Mouse (Mus musculus) adrenal gland, adult (tissue): ENCODE data around the gene Gabbr2.

ENCODE experiments used
- DNase-seq, 2 experiments: peaks; one replicate each; pipeline ENCODE4 v3.0.0; 2022 to 2023; ENCODE audit warnings: low spot score in 1 of 2; ENCODE audit not compliant: inconsistent age in 2 of 2

The Gabbr2 gene

DNA sequence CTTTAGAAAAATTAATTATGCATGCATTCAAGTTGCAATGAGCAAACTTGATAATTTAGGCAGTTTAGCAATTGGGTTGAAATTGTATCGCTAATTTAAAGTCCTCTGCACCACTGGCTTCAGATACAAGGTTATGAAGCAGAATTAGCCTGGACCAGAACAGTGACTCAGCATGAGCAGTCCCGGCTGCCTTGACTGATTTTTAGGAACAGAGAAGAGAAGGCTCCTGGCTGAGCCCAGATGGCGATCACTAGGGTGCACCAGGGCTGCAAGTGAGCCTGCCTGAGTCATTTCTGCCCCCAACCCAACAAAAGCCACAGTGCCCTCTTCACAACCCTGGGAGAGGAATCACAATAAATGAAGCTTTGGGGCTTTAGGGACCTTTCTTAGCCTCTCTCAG, 63.6 kb downstream of the Gabbr2 start:
- DNase-seq: peak; percentile 22 to 70

DNA sequence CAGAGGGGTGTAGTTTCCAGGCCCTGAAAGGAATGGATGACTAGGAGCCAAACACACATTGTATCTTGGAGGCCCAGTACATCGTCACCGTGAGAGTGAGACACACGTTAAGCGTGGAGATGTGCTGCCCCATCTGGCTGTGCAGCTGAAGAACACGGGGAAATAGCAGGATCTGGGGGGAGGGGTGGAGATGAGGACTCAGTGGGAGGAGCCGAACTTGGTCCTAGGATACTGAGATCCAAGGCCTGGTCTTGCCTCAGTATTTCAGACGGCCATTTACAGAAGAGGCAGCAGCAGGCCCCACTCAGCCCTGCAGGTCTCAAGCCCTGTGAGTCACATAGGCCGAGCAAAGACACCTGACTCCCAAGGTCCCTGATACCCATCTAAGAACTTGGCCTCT, 72.5 kb downstream of the Gabbr2 start:
- DNase-seq: no peak

DNA sequence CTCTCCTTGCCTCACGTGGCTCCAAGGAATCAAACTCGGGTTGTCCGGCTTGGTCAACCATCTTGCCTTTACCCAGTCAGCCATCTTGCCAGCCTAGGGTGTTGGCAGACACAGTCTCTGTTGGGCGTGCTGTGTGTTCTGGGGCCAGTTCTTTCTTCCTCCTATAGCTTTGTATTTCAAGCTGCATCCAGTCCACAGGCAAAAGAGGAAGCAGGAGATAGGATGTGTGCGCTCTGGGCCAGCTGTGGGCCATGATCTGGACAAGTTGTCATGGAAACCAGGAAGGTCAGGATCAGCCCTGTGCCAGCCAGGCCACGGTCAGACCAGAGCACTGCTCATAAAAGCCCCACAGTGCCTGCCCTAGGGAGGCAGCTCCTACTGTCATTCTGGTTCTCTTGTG, 74.9 kb downstream of the Gabbr2 start:
- DNase-seq: peak; percentile 13 to 37

DNA sequence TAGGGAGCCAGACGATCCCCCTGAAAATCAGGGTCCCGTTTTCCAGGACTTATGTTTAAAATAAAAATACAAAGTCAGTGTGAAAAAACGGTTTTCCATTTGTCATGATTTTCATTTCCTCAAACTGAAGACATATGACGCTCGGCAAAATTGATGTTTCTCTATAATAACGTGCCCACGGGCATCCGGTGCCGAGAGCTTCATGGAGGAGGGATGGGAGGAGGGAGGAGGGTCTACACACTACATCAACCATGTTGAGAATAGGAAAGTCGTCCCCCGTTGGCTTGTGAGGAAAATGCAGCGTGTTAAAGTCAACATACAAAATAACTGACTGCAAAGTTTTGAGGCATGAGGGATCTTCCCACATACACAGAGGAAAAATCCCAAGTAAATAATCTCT, 75.7 kb downstream of the Gabbr2 start:
- DNase-seq: no peak

DNA sequence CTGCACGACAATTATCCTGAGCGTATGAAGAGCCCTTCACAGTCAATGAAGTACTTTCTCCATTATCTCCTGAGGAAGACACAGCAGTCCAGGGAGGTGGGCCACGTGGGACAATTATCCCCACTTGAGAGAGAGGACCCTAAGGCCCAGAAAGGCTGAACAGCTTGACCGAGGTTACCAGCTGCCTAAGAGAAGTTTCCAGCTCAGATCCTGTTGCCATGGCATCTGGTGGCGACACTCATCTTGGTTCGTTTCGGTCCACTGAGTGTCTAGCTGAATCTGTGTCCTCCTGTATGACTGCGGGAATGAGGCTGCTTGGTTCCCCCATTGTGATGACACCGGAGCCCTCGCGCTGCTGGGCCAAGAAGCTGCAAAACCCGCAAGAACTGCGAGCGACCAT, 76.2 kb downstream of the Gabbr2 start:
- DNase-seq: no peak

DNA sequence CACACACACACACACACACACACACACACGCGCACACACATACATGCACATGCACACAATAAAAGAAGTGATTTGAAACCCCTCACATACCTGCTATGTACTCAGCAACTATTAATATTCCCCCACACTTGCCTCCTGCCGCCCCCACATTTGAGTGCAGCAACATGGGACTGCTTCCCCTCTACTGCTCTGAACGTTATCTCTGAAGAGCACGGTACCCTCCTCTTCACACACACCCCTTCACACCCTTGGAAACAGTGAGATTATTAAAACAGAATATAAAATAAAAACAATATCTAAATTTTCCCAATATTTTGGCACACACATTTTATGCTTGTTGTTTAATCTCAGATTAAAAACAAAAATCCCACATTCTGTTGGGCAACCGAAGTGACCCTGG, 77.1 kb downstream of the Gabbr2 start:
- no peak for DNase-seq

DNA sequence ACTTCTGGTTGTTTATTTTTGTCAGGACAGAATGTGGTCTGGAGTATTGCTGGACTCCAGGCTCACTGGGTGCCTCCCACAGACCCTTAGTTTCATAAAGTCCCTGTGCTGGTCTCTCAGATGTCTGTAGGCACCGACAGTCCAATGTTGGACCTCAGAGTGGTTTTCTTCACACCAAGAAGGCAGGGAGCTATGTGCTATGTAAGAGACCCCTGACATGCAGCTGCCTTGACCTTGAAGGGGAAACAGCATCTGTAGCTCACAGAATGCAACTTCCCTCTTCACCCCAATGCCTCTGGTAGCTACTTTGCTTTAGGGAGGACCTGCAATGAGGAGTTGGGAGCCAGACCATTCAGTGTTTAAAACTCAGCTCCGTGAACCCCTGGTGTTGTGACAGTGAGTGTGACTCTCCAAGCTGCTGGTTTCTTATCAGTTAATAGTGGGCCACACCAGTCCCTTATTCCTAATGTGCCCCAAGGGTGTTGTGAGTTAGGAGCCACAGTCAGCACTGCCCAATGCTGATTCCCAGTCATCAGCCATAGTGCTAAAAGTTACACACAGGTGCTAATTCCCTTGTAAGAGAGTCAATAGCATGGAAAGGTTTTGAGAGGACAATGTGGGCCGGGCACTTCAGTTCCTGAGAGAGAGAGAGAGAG, 85.5 kb downstream of the Gabbr2 start:
- DNase-seq: no peak

DNA sequence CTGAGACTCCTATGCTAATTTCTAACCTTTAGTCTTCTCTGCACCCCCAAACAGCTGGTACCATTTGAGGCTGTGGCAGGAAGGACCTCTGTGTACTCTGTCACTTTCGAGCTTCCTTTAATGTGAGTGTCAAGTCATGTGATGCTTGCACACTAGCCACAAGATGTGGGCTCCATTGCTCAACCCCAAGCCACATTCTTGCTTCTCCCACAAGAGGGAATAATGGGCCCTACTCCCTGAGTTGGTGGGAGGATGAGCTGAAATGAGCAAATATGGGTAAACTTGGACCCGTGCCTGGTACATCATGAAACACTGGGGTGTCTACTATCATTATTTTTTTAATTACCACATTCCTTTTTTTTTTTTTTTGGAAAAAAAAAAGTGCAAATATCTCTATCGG, 86.5 kb downstream of the Gabbr2 start:
- DNase-seq: no peak

DNA sequence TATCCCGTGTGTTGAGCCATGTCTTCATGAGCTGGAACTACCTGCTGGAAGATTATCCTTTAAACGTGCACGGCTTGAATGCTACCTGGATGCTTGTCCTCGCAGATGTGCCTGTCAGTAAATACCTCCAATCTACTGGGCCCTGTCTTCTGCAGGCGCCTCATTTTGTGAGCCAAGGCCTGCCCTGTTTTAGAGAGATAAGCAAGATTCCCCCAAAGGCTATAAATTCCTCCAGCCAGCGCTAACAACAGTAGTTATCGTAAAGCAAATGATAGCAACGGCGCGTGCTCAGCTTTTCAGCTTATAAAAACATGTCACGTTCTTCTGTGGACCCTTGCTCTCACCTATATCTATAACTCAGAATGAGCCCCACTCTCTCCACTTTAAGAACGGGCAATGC, 87.5 kb downstream of the Gabbr2 start:
- DNase-seq: no peak

DNA sequence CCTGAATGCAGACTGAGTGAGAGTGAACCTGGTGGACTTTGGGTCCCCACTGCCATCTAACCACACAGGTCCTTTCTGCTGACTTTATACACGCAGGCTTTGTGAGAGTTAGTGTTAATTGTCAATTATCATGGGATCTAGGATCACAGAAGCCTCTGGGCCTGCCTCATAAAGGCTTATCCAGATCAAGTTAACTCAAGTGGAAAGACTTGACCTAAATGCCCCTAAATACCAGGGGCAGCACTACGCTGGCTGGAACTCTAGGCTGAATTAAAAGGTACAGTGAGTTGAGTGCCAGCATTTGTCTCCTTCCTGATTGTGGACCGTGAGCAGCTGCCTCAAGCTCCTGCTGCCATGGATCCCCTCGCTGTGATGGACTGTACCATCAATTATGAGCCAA, 93.1 kb downstream of the Gabbr2 start:
- no peak for DNase-seq

DNA sequence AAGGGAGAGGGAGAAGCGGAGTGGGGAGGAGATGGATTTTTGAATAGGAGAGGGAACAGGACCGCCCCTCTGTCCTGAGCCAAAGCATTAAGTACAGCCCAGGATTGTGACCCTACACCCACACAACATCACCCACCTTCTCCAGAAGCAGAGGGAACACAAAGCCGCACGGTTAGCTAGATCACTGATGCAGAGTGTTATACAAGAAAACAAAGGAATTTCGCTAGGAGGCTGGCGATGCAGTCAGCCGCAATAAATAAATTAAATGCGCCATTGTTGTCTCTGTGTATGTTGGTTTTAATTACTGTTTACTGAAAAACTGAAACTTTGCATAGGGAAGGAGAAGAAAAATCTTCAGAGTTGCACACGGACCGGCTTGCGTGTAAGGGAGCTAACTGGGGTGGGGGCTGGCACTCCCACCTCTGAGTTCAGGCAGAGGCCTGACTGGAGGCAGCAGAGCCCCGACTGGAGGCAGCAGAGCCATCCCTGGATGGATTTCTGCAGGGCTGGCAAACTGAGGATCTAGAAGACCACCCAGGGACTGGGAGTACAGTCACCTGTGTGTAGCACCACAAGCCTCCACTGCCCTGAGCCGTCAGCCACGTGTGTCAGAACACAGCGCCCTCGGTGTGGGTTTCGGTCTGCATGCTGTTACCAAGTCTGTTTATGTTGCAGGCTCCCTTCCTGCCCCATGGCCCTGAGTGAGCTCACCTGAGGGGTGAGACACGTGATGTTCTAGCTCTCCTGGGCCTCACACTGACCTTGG, 93.9 kb downstream of the Gabbr2 start:
- no peak for DNase-seq

DNA sequence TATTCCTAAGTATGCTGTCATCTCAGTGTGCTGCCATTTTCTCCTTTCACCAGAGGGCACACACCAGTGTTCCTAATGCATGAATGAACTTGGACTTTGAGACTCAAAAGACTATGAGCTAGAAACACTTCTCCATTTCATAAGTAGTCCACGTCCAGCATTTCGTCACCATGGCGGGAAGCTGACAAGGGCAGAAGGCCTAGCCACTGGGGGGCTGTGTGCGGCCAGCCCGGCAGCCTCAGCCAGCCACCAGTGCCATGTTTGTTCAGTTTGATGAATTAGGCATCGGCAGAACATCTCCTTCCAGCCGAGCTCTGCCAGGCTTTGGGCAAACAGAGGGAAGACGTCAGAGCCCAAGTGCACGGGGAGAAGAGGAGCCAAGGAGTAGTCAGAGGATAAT, 97.5 kb downstream of the Gabbr2 start:
- no peak for DNase-seq

DNA sequence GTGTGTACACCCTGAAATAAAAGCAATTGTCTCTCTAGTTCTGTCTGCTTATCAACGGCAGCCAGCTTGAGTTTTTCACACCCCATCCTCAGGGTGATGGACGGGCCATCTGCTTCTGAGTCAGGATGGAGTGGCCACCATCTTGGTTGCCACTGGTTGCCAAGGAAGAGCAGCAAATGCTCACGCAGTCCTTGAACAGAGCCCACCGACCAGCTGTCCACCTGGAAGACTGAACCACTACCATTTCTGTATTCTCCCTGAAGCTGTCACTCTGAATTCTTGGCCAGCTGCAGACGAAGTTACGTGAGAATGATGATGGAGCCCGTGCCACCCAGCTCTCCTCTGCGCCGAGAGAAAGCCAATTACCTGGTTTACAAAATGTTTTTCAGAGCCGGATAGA, 102.5 kb downstream of the Gabbr2 start:
- DNase-seq: no peak

DNA sequence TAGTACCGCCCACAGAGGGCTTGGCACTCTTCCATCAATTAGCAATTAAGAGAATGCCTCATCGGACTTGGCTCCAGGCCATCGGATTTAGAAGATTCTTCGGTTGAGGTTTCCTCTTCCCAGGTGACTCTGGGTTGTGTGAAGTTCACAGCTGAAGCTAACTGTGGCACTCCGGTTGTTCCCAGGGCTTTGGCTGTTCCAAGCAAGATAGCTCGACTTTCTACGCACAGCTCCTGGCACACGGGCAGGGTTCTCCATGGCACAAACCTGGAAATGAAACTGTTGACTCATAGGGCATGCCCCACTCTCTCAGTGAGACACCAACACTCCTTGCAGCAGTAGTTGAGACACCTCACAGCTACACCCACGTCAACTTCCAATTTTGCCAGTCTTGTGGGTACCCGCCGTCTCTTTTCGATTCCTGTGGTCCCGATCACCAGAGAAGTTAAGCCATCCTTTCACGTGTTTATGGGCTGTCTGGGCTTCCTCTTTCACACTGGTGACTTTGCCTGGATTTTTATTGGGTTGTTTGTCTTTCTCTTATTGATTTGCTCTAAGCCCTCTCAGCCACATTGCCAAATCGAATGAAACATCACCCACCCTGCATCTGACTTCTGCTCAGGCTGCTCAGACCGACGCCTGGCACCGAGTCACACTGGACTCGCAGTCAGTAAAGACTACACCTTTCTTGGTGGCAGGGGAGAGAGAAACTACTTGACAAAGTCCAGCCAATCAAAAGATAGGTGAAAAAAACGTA, 105.9 kb downstream of the Gabbr2 start:
- peak in 1 of 2 experiments; percentile 46 for DNase-seq

DNA sequence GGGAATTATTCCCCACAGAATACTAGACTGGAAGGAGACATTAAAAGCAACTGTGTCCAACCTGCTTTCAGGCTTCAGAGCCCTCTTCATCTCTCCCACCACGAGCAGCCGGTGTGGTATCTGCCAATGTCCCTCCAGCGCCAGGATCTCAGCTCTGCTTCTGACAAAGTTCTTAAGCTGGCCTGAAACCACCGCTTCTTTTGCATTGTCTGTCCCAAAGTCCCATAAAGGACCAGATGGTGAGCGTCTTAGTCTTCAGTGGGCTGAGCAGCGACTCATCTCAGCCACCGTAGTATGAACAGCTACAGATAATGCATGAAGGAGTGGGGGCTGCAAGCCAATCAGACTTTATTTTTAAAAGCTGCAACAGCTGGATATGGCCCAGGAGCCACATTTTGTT, 107.5 kb downstream of the Gabbr2 start:
- DNase-seq: no peak

DNA sequence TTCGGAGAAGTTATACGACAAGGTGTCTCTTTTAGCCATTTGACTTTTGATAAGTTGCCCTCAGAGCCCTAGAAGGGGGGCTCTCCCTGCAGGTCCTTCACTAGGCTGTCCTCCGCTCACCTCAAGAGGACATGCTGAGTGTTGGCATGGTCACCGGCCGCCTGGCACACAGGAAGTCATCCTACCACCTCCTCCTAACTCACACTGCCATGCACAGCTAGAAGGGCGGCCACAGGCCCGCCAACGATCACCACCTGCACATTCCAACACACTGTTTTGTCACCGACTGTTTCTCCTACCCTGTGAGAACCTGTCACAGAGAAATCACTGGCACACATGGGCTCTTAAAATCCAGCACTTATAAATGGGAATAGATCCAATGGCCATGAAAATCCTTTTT, 108.1 kb downstream of the Gabbr2 start:
- DNase-seq: no peak

DNA sequence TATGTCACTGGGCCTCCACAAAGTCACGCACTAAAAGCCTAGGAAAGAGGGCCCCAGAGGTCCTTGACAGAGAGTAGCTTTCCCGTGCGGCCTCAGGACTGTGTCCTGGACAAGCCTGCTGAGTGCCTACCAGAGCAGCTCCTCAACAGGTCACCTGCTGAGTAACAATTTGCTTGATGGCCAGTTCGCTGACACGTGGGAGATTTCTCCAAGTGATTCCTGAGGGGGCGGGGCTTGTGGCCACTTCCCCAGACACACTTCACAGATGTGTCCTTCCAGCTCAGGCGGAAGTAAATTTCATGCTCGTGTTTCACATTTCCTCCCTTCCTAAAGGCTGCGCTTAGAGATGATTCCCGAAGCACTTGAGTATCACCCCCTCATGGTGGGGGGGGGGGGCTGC, 108.6 kb downstream of the Gabbr2 start:
- DNase-seq: no peak

DNA sequence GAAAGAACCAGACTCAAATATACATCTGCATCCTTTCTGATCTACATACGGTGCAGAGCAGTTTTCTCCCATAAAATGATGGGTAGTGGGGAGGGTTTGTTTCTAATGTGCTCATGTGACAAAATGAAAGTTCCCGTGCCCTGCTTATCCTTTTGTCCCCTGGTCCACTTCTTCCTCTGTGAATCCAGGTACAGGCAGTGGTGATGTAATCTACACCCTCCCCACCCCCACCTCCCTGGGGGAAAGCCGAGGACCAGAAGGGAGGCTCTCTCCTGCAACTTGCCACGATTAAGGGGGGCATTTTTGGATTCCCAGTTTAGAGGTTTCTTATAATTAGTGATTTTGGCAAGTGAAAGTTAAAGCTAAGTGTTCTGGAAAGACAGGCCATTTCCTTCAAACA, 110.4 kb downstream of the Gabbr2 start:
- no peak for DNase-seq

DNA sequence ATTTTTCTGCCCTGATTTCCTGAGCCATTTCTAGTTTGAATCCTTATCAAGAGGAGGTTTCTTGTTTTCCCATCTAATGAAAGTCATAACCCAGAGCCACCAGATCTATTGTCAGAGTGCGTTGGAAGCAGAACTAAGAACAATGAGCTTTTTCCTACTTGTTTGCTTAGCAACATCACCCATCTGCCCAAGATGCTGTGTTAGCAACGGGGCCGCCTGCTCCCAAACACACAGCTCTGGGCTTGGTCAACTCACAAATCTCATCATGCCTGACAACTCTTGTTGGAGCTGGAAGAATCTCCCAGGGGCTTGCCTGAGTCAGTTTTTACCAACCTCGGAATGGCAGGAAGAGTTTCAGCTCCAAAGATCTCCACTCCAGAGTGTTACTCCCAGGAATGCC, 111.7 kb downstream of the Gabbr2 start:
- no peak for DNase-seq

DNA sequence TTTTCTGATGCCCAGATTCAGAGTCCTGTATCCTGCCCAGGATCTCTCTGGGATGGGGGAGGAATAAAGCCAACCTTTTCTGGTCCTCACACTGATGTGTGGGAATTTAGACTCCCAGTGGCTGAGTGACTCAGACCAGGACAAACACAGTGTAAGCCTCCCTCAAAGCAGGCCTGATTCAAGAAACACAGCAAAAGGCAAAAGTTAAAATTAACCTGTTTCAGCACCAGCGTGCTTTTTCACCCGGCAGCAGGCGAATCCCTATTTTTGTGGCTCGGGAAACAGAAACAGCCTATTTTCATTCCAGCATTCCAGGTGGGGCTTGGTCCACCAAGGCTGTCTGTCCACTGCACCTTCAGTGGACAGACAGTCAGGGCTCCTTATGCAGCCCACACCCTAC, 118.9 kb downstream of the Gabbr2 start:
- no peak for DNase-seq

DNA sequence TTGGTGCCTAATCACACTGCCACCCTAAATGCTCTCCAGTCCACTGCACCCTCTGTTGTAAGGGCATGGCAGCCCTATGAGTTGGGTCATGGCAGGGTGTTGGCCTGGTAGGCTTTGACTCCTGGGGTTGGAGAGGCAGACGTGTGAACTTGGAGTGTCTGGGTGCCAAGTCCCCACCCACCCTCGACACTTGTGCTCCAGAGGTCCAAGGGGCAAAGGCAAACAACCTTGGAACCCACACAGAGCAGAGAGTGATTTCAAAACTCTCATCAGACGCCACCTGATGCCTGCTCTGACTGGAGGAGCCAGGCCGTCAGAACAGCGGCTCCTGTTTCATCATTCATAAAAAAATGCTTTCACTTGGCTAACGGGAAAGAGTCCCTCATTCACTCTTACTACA, 121.5 kb downstream of the Gabbr2 start:
- peak in 1 of 2 experiments; percentile 36 for DNase-seq

DNA sequence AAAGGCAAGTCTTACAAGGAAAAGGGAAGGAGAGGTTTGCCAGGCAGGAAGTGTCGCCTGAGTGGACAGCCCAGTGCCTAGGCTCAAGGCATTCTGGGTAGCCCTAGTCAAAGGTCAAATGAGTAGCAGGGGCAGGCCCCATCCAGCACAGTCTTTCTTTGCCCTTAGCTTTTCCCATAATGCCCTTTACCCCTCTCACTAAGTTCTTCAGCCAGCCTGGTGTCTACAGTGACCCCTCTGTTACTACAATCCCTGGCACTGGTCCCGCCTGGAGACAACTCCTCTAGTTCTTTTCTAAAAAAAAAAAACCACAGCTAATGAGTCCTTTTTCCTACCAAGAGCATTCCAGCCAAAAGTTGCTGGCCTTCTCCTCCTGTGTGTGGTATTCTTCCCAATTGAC, 122.3 kb downstream of the Gabbr2 start:
- DNase-seq: no peak
